Mouse (Mus musculus) heart, postnatal 0 days (tissue): Measurements from ENCODE around the gene Pccb. TPM values are rescaled to one million over a fixed set of nuclear protein-coding genes. Genes with fewer than 3 reads are reported as not detected.
A peak's percentile ranks its signal among the peaks of the same experiment; 100 is the strongest.

Experiments
- ATAC-seq: fragments of 200-750 bp; cut with Nextera tagmentation; 2 replicates; pipeline ENCODE4 v1.8.0; 2017; ENCODE audit warnings: low read depth, moderate number of reproducible peaks, moderate library complexity; ENCODE audit not compliant: insufficient read depth
- DNase-seq: peaks from one replicate; pipeline ENCODE4 v3.0.0-alpha.2; 2016; ENCODE audit warnings: low spot score
- H3K27ac ChIP-seq: fragments of 300-500 bp; sonication (generic); 2 replicates; pipeline ENCODE4 v1.5.1; 2014; ENCODE audit warnings: low read depth, mild to moderate bottlenecking
- H3K27me3 ChIP-seq: fragments of 300-500 bp; sonication (generic); 2 replicates; pipeline ENCODE4 v1.6.1; 2014; ENCODE audit warnings: low read length, mixed read lengths; ENCODE audit not compliant: control insufficient read depth, insufficient read depth
- H3K36me3 ChIP-seq: fragments of 300-500 bp; sonication (generic); replicated peaks from 2 replicates; pipeline ENCODE4 v1.6.1; 2014; ENCODE audit warnings: low read length, mixed read lengths; ENCODE audit not compliant: control insufficient read depth, insufficient read depth
- H3K4me1 ChIP-seq: fragments of 300-500 bp; sonication (generic); 2 replicates; pipeline ENCODE4 v1.6.1; 2014; ENCODE audit warnings: antibody characterized with exemption; ENCODE audit not compliant: control insufficient read depth, insufficient read depth
- H3K4me2 ChIP-seq: fragments of 300-500 bp; sonication (generic); 2 replicates; pipeline ENCODE4 v1.6.1; 2014; ENCODE audit warnings: low read depth, mild to moderate bottlenecking, low read length, moderate library complexity
- H3K4me3 ChIP-seq: fragments of 300-500 bp; sonication (generic); 2 replicates; pipeline ENCODE4 v1.5.1; 2014; ENCODE audit warnings: low read depth, low read length
- H3K9ac ChIP-seq: fragments of 300-500 bp; sonication (generic); replicated peaks from 2 replicates; pipeline ENCODE4 v1.6.1; 2014; ENCODE audit warnings: low read depth, low read length, mixed read lengths
- H3K9me3 ChIP-seq: fragments of 300-500 bp; sonication (generic); replicated peaks from 2 replicates; pipeline ENCODE4 v1.6.1; 2016; ENCODE audit warnings: low read length; ENCODE audit not compliant: control insufficient read depth
- CTCF ChIP-seq: IDR thresholded peaks from 2 replicates; pipeline ENCODE4 v1.5.1; 2016; ENCODE audit warnings: antibody characterized with exemption, control low read depth, low read depth
- EP300 ChIP-seq: IDR thresholded peaks from 2 replicates; pipeline ENCODE4 v1.6.1; 2016; ENCODE audit warnings: antibody characterized with exemption, low read depth
- WGBS: fragments of 180-500 bp; shearing (Covaris S2); extraction: QIAGEN DNeasy Blood & Tissue Kit; methylation state at CpG from one replicate; pipeline ENCODE4 v1.1.7; 2014; 5-methylcytosine and 5-hydroxymethylcytosine counted together
- polyA plus RNA-seq: library from polyadenylated mRNA; unstranded; fragments of >200 nt; fragmentation: Nextera tagmentation; extraction: Ambion mirVana; gene quantifications from 2 replicates; pipeline ENCODE4 v1.2.1, GENCODE M21; 2015
- total RNA-seq: library from RNA; depleted of rRNA; stranded (reverse); fragments of >200 nt; gene quantifications from 2 replicates; pipeline ENCODE4 v1.2.3, GENCODE M21; 2014; ENCODE audit warnings: low replicate concordance

Pccb gene
- total and polyA plus RNA-seq, 2 experiments from 2014 or later = 32.2 to 80.8 TPM

- H3K4me1 ChIP-seq = peaks cover 7% of the 10 kb centered on the region; the same call in 1 of the 2 replicates
- no peaks in the 10 kb centered on the region for H3K9me3 ChIP-seq
- no peak for ATAC-seq
- H3K27me3 ChIP-seq = no peaks in the 10 kb centered on the region
- no peak for DNase-seq
- H3K4me2 ChIP-seq = no peak overlapping the region
- WGBS = 89% methylated on average over 9 of the region's 15 CpGs
- peaks cover 9% of the 10 kb centered on the region for H3K36me3 ChIP-seq
- no peak overlapping the region for H3K4me3 ChIP-seq
- no peak overlapping the region for H3K9ac ChIP-seq
- TF ChIP-seq EP300 = no peak
- no peak for TF ChIP-seq CTCF
- H3K27ac ChIP-seq = no peak overlapping the region
Observed at GRCm38 (mm10) chr9:101035836-101036596, 1.3 kb upstream of the Pccb start.

DNA sequence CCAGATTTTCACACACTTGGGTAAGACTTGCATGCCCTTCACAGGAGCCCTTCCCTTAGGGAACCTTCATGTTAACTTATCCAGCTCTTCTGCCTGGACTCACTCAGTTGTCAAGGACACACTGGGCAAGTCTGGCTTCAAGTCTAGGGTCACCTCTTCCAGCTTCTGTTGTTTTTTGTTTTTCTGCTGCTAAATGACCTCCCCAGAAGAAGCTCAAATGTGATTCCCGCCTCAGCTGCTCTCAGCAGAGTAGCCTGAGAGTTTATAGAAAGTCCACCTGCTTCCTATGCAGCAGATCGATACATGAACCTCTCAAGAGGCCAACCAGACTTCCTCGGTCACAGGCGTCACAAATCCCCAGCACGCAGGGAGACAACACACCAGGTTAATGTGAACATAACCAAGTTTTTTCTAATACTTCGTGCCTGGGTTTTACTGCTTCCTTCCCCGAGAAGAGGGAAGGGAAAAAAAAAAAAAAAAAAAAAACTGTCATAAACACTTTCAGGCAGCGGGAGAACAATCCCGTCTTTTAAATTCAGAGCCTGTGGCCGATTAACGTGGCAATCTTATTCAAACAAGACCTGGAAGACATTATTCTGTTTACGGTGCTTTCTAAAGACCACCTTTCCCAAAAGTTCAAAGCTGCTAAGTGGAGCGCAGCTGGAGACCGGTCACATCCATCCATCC is 794 bp downstream of the Pccb start:
- H3K4me2 ChIP-seq = peak overlapping the region; percentile 83
- no peaks in the 10 kb centered on the region for H3K27me3 ChIP-seq
- H3K36me3 ChIP-seq = peaks cover 9% of the 10 kb centered on the region
- no peak for TF ChIP-seq EP300
- no peak for TF ChIP-seq CTCF
- H3K9ac ChIP-seq = peak overlapping the region; percentile 57
- peak overlapping the region; percentile 95 for H3K27ac ChIP-seq
- no peaks in the 10 kb centered on the region for H3K9me3 ChIP-seq
- H3K4me1 ChIP-seq = peaks cover 7% of the 10 kb centered on the region; the same call in 1 of the 2 replicates
- ATAC-seq = no peak
- peak overlapping the region; percentile 61 for H3K4me3 ChIP-seq
- DNase-seq = no peak
- WGBS = 2% methylated on average over 14 of the region's 14 CpGs

DNA sequence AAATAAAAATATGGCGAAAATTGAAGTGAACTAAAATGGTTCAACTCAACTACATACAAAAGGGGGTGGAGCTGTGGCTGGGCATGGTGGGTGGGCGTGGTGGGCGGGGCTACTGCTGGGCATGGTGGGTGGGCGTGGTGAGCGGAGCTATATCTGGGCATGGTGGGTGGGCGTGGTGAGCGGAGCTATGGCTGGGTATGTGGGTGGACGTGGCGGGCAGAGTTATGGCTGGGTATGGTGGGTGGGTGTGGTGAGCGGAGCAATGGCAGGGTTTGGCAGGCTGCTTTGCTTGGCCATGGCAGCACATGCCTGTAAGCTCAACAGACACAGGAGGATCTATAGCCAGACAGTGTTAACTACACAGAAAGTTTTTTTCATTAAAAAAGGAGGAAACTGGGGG is 15.9 kb downstream of the Pccb start:
- TF ChIP-seq CTCF (no peak), EP300 (no peak)
- no peak overlapping the region for H3K9ac ChIP-seq
- no peak overlapping the region for H3K4me2 ChIP-seq
- no peaks in the 10 kb centered on the region for H3K27me3 ChIP-seq
- no peaks in the 10 kb centered on the region for H3K4me1 ChIP-seq
- peaks cover 26% of the 10 kb centered on the region for H3K36me3 ChIP-seq
- no peaks in the 10 kb centered on the region for H3K9me3 ChIP-seq
- H3K27ac ChIP-seq = no peak overlapping the region
- ATAC-seq (no peak), DNase-seq (no peak)
- 97% methylated on average over 10 of the region's 10 CpGs for WGBS
- no peak overlapping the region for H3K4me3 ChIP-seq

GRCm38 (mm10) chr9:101017734-101018516 is 16.8 kb downstream of the Pccb start:
- no peaks in the 10 kb centered on the region for H3K27me3 ChIP-seq
- H3K36me3 ChIP-seq = peaks cover 26% of the 10 kb centered on the region
- H3K4me2 ChIP-seq = 0 out of 2 replicates have a peak overlapping the region, but pooled peaks have one; percentile 1
- 54% methylated on average over 15 of the region's 15 CpGs for WGBS
- H3K9me3 ChIP-seq = no peaks in the 10 kb centered on the region
- no peak overlapping the region for H3K4me3 ChIP-seq
- peak overlapping the region; percentile 6; the same call in 1 of the 2 replicates for H3K27ac ChIP-seq
- H3K4me1 ChIP-seq = no peaks in the 10 kb centered on the region
- no peak overlapping the region for H3K9ac ChIP-seq
- TF ChIP-seq CTCF = no peak
- no peak for ATAC-seq
- peak; percentile 18 for DNase-seq

DNA sequence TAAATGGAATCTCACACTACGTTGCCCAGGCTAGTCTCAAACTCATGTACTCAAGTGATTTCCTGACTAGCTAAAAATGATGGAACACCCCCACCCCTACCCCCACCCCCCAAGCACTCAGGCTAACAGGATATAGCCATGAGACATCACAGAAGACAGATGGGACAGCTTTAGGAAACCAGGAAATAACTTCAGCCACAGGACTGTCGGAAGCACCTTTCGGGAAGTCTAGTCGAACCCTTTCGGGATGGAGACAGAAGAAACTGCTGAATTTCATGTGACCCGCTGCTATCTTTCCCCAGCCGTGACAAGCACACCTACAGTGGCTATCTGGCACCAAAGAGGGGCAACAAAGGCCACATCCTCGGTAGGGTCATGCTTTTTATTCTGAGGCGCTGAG is 19.4 kb downstream of the Pccb start:
- Histone ChIP-seq H3K4me1 (no peaks in the 10 kb centered on the region), H3K9me3 (no peaks in the 10 kb centered on the region), H3K4me3 (no peak overlapping the region), H3K4me2 (no peak overlapping the region), H3K27me3 (no peaks in the 10 kb centered on the region), H3K9ac (no peak overlapping the region), H3K36me3 (peaks cover 21% of the 10 kb centered on the region), H3K27ac (no peak overlapping the region)
- no peak for DNase-seq
- WGBS = 84% methylated on average over 9 of the region's 9 CpGs
- TF ChIP-seq EP300 (no peak), CTCF (no peak)
- no peak for ATAC-seq
